Mouse (Mus musculus) splenic B cell, adult 2 months (primary cell): ENCODE measurements around the gene Tmprss11e.
A peak's percentile ranks its signal among the peaks of the same experiment; 100 is the strongest.

ENCODE experiments used
- DNase-seq: peaks from one replicate; pipeline ENCODE4 v3.0.0-alpha.2; 2011; ENCODE audit warnings: low read depth, low spot score
- H3K27me3 ChIP-seq: 2 replicates; pipeline ENCODE4 v1.6.1; 2012; ENCODE audit warnings: mild to moderate bottlenecking, low read length, moderate library complexity, mixed read lengths; ENCODE audit not compliant: control insufficient read depth, poor library complexity, insufficient read depth, severe bottlenecking
- H3K36me3 ChIP-seq: 2 replicates; pipeline ENCODE4 v1.6.1; 2012; ENCODE audit warnings: mild to moderate bottlenecking, low read length, moderate library complexity, mixed read lengths; ENCODE audit not compliant: control insufficient read depth, poor library complexity, insufficient read depth, severe bottlenecking

The Tmprss11e gene

GRCm38 (mm10) chr5:86745715-86746114 is at the start of gene Tmprss11e:
Tmprss11e (minus strand) TSS chr5:86745815.
- Histone ChIP-seq H3K36me3 (no peaks in the 10 kb centered on the region), H3K27me3 (peaks cover 1% of the 10 kb centered on the region; the same call in 1 of the 2 replicates)
- DNase-seq = no peak

GRCm38 (mm10) chr5:86792807-86793206 is 47.2 kb upstream of the Tmprss11e start:
- Histone ChIP-seq H3K27me3 (no peaks in the 10 kb centered on the region), H3K36me3 (no peaks in the 10 kb centered on the region)
- DNase-seq = no peak

GRCm38 (mm10) chr5:86792249-86792648 is 46.6 kb upstream of the Tmprss11e start:
- Histone ChIP-seq H3K36me3 (no peaks in the 10 kb centered on the region), H3K27me3 (no peaks in the 10 kb centered on the region)
- DNase-seq = no peak

GRCm38 (mm10) chr5:86789954-86790353 is 44.3 kb upstream of the Tmprss11e start:
- no peaks in the 10 kb centered on the region for H3K27me3 ChIP-seq
- no peak for DNase-seq
- no peaks in the 10 kb centered on the region for H3K36me3 ChIP-seq

- no peaks in the 10 kb centered on the region for H3K36me3 ChIP-seq
- H3K27me3 ChIP-seq = no peaks in the 10 kb centered on the region
- no peak for DNase-seq
These were observed 41.2 kb upstream of the Tmprss11e start for GRCm38 (mm10) chr5:86786798-86787197.

GRCm38 (mm10) chr5:86784205-86784604 is 38.6 kb upstream of the Tmprss11e start:
- Histone ChIP-seq H3K27me3 (no peaks in the 10 kb centered on the region), H3K36me3 (no peaks in the 10 kb centered on the region)
- no peak for DNase-seq

GRCm38 (mm10) chr5:86783059-86783458 is 37.4 kb upstream of the Tmprss11e start:
- H3K27me3 ChIP-seq = no peaks in the 10 kb centered on the region
- H3K36me3 ChIP-seq = no peaks in the 10 kb centered on the region
- no peak for DNase-seq

- DNase-seq = no peak
- no peaks in the 10 kb centered on the region for H3K27me3 ChIP-seq
- no peaks in the 10 kb centered on the region for H3K36me3 ChIP-seq
These were observed 32.9 kb upstream of the Tmprss11e start for GRCm38 (mm10) chr5:86778471-86778870.

- no peaks in the 10 kb centered on the region for H3K36me3 ChIP-seq
- no peak for DNase-seq
These were observed 31.3 kb upstream of the Tmprss11e start for GRCm38 (mm10) chr5:86776941-86777340.

GRCm38 (mm10) chr5:86771010-86771409 is 25.4 kb upstream of the Tmprss11e start:
- no peak for DNase-seq
- no peaks in the 10 kb centered on the region for H3K36me3 ChIP-seq
- H3K27me3 ChIP-seq = no peaks in the 10 kb centered on the region

More at GRCm38 (mm10) chr5:86776941-86777340, 31.3 kb upstream of the Tmprss11e start:
- H3K27me3 ChIP-seq = no peaks in the 10 kb centered on the region

GRCm38 (mm10) chr5:86769015-86769658 is 23.5 kb upstream of the Tmprss11e start:
- Histone ChIP-seq H3K36me3 (no peaks in the 10 kb centered on the region), H3K27me3 (no peaks in the 10 kb centered on the region)
- no peak for DNase-seq

GRCm38 (mm10) chr5:86742796-86743195 is 2.8 kb downstream of the Tmprss11e start:
- no peaks in the 10 kb centered on the region for H3K36me3 ChIP-seq
- DNase-seq = no peak
- H3K27me3 ChIP-seq = peaks cover 1% of the 10 kb centered on the region; the same call in 1 of the 2 replicates

- Histone ChIP-seq H3K27me3 (no peaks in the 10 kb centered on the region), H3K36me3 (no peaks in the 10 kb centered on the region)
- DNase-seq = peak; percentile 14
These were observed 4.5 kb downstream of the Tmprss11e start for GRCm38 (mm10) chr5:86741146-86741545.

GRCm38 (mm10) chr5:86735808-86736207 is 9.8 kb downstream of the Tmprss11e start:
- no peaks in the 10 kb centered on the region for H3K36me3 ChIP-seq
- no peak for DNase-seq
- H3K27me3 ChIP-seq = no peaks in the 10 kb centered on the region

- H3K27me3 ChIP-seq = no peaks in the 10 kb centered on the region
- no peaks in the 10 kb centered on the region for H3K36me3 ChIP-seq
- no peak for DNase-seq
These were observed 15.0 kb downstream of the Tmprss11e start for GRCm38 (mm10) chr5:86730587-86730986.

- Histone ChIP-seq H3K36me3 (no peaks in the 10 kb centered on the region), H3K27me3 (no peaks in the 10 kb centered on the region)
- DNase-seq = no peak
These were observed 17.0 kb downstream of the Tmprss11e start for GRCm38 (mm10) chr5:86728574-86728973.
